Mouse (Mus musculus) frontal cortex, postnatal 10 days (tissue): ENCODE results near the gene Arfgap3.
"Not testable (repeated sequence)": the region's sequence is repeated elsewhere in the genome, so short reads cannot be mapped to it uniquely, and the experiment has no call there.

Source experiments
- DNase-seq, 2 experiments: peaks; one replicate each; pipeline ENCODE4 v3.0.0; 2022; ENCODE audit warnings: low spot score in 2 of 2, mixed read lengths in 1 of 2

Gene Arfgap3

DNA sequence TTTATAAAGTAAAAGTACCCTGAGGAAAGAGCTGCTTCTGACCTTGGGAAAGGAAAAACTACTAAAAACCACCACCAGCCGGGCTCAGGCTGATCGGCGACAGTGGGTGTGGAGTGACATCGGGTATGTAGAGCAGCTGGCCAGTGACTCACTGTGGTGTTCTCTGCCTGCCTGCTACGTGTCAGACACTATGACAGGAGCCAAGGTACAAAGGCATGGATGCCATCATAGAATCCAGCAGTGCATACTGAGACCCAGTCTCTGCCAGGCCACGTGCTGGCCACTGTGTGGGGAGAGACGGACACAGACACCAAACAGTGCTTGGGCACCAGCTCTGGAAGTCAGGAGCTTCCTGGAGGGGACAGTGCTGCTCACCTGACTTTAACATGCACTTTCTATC lies 5.1 kb downstream of the Arfgap3 start:
- peak in 1 of 2 experiments; percentile 40 for DNase-seq

- DNase-seq: no peak
Observed at GRCm38 (mm10) chr15:83344157-83344556, 5.9 kb downstream of the Arfgap3 start.

GRCm38 (mm10) chr15:83338908-83339307 lies 11.1 kb downstream of the Arfgap3 start:
- DNase-seq: no peak

GRCm38 (mm10) chr15:83337903-83338870 lies 11.9 kb downstream of the Arfgap3 start:
- DNase-seq: no peak

- no peak for DNase-seq
Observed at GRCm38 (mm10) chr15:83332373-83332772, 17.7 kb downstream of the Arfgap3 start.

GRCm38 (mm10) chr15:83328952-83329351 lies 21.1 kb downstream of the Arfgap3 start:
- no peak for DNase-seq

GRCm38 (mm10) chr15:83323071-83323470 lies 27.0 kb downstream of the Arfgap3 start:
- no peak for DNase-seq

- no peak for DNase-seq
Observed at GRCm38 (mm10) chr15:83314914-83315313, 35.1 kb downstream of the Arfgap3 start.

DNA sequence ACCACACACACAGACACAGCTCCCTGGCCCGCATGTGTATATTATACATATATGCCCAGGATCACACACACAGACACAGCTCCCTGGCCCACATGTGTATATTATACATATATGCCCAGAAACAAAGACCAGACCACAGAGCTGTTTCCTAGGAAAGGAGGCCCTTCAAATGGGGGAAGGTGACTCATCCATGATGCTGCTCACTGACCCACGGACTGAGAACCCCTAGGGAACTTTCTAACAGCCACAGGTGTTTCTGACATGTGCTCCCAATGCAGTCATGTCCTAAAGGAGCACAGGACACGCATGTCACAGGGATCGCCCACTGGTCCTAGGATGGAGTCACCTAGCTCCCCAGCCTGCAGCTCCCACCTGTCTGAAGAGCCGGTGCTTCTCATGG lies 40.2 kb downstream of the Arfgap3 start:
- DNase-seq: no peak

DNA sequence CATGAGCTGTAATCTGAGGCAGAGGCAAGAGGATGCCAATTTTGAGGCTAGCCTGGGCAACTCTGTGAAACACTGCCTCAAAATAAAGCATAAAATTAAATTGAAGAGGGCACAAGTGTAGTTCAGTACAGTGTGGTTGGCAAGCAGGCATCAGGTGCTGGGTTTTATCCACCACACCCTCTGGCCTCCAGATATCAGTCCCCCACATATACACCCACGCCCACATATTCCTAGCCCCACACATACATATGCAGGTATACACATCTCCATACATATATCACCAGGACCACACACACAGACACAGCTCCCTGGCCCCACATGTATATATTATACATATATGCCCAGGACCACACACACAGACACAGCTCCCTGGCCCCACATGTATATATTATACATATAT lies 41.3 kb downstream of the Arfgap3 start:
- not testable (repeated sequence) for DNase-seq

GRCm38 (mm10) chr15:83306181-83306580 lies 43.9 kb downstream of the Arfgap3 start:
- DNase-seq: no peak

DNA sequence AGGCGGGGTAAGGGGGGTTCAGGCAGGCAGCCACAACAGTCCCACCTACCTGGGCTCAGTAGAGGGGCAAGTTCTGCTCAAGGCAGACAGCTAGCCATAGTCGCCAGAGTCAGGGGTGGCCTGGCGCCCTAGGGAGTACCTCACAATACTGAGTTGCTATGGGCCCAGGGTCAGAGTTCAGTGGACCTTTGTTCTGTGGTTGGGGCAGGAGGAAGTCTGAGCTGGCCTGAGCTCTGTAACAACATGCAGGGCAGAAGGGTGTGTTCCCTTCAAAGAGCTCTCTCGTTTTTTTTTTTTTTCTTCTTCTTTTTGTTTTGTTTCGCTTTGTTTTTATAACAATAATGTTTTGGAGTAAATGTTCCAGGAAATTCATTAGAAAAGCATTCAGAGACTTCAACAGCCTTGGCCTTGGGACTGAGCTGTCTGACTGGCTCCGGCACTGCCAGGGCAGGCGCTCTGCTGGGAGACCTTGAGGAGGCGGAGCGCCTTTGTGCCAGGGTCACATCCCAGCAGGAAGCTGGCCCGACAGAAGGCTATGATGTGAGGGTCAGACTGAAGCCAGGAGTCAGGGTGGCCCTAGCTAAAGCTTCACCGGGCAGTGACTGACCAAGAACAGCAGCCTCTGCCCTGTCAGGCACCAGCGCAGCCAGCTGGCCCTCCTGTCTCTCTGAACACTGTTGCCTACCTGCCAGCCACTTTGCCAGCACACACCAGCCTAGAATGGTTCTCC lies 44.7 kb downstream of the Arfgap3 start:
- DNase-seq: no peak

- no peak for DNase-seq
Observed at GRCm38 (mm10) chr15:83304804-83305191, 45.2 kb downstream of the Arfgap3 start.

DNA sequence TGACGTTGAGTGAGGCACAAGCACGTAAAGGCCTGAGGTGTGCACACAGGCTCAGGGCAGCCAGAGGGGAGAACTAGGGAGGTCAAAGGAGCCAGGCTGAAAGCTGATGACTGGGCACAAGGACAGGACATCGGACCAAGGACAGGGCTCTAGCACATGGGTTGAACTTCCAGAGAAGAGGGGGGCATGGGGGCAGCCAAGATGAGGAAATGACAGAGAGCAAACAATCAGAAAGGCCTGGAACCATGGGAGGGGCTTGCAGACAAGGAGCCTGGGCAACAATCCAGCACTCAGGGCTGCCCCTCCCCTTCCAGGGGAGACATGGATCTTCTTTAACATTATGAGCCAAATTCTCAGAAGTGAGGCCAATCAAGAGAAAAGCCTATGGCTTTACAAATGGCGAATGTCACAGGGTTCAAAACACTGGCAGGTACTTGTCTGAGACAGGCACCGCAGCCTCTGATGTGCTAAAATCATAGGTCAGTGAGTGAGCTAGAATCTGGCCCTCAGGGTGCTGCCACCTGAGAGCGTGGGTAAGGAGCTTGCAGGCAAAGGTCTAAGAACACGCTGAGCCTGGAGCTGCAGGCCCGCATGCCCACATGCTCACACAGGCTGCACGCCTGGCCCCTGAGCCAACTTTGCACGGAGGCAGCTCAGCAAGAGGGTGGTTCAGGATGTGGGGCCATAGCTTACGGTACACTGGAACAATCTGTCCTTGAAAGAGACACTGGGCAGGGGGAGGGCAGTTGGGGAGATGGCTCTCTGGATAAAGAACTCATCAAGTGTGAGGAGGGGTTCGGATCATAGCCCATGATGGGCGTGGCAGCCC lies 46.2 kb downstream of the Arfgap3 start:
- no peak for DNase-seq

DNA sequence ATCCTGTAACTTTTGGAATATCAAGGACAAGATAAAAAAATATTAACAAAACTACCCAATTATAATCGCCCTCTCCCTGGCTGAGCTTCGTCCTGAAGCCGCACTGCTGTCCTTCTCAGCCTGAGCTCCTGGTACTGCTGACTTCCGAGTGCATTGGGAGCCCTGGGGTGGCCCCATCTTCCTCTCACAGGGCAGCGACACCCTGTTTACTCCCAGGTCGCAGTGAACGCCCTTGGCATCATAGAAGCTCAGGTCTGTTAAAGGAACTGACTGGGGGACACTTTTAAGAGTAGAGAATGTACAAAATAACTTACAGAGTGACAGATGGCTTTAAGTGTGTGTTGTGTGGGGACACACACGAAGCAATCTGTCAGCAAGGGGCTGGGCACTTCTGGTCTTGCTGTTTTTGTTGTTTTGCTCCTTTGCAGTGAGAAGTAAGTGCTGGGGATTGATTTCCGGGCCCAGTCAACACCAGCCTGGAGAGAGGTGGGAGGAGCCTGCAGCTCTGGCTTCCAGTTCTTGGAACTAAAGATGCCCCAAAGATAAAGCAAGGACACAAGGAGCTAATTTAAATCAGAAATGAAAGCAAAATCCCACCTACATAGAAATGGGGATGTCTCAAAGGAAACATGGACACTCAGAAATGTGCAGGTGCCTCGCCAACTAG lies 50.0 kb downstream of the Arfgap3 start:
- DNase-seq: no peak

GRCm38 (mm10) chr15:83299450-83299849 lies 50.6 kb downstream of the Arfgap3 start:
- no peak for DNase-seq

DNA sequence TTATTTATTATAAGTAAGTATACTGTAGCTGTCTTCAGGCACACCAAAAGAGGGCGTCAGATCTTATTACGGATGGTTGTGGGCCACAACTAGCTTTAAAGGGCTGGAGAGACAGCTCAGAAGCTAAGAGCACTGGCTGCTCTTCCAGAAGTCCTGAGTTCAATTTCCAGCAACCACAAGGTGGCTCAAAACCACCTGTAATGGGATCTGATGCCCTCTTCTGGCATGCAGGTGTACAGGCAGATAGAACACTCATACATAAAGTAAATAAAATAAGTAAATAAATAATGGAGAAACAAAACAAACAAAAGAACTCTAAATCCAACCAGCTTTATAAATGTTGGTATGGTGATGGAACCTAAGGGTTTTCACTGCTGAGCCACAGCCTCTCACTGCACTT lies 51.2 kb downstream of the Arfgap3 start:
- DNase-seq: no peak

DNA sequence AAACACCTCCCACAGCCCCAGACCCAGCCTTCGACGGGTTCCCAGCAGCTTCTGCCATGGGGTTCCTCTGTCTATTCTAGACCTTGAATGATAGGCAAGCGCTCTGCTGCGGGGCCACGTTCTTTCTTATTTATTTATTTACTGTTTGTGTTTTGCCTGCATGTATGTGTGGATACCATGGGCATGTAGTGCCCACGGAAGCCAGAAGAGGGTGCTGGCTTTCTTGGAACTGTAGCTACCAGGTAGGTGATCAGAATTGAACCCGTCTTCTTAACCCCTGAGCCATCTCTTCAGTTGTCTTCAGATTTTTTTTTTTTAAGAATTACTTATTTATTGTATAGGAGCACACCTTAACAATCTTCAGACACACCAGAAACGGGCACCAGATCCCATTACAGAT lies 51.7 kb downstream of the Arfgap3 start:
- no peak for DNase-seq

- DNase-seq: no peak
Observed at GRCm38 (mm10) chr15:83296771-83297311, 53.2 kb downstream of the Arfgap3 start.

DNA sequence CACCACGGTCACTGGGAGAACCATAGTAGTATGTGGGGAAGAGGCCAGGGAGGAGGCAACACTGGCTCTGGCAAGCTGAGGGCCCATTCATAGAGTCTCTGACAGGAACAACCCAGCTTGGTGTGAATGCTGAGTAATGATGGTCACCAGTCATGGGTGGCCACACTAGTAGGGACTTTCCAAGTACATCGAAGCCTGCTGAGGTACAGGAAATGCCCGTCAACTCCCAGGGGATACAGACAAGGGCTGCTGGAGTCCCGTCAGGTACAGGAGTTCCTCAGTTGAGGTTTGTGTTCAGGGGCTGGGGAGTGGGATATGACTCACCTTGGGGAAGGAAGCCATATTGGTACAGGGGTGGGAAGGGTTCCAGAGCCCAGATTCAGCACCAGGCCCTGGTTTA lies 54.0 kb downstream of the Arfgap3 start:
- no peak for DNase-seq

- DNase-seq: no peak
Observed at GRCm38 (mm10) chr15:83294954-83295353, 55.1 kb downstream of the Arfgap3 start.
